Mouse (Mus musculus) lung, embryonic 15.5 days (tissue): ENCODE measurements around the gene Sema3b. TPM values are rescaled to one million over a fixed set of nuclear protein-coding genes. Genes with fewer than 3 reads are reported as not detected.

Source experiments
- ATAC-seq: fragments of 200-750 bp; cut with Nextera tagmentation; 2 replicates; pipeline ENCODE4 v1.8.0; 2017; ENCODE audit warnings: moderate number of reproducible peaks, borderline replicate concordance; ENCODE audit not compliant: low FRiP score, low TSS enrichment; ENCODE audit errors: extremely low read depth
- H3K27ac ChIP-seq: fragments of 300-500 bp; sonication (generic); 2 replicates; pipeline ENCODE4 v1.5.1; 2015; ENCODE audit warnings: moderate library complexity, mild to moderate bottlenecking, inconsistent platforms
- H3K27me3 ChIP-seq: fragments of 300-500 bp; sonication (generic); 2 replicates; pipeline ENCODE4 v1.6.1; 2015; ENCODE audit warnings: inconsistent platforms
- H3K36me3 ChIP-seq: fragments of 300-500 bp; sonication (generic); 2 replicates; pipeline ENCODE4 v1.6.1; 2015; ENCODE audit warnings: inconsistent platforms
- H3K4me1 ChIP-seq: fragments of 300-500 bp; sonication (generic); 2 replicates; pipeline ENCODE4 v1.6.1; 2015; ENCODE audit warnings: inconsistent platforms
- H3K4me2 ChIP-seq: fragments of 300-500 bp; sonication (generic); 2 replicates; pipeline ENCODE4 v1.6.1; 2015; ENCODE audit warnings: inconsistent platforms, mild to moderate bottlenecking, moderate library complexity
- H3K4me3 ChIP-seq: fragments of 300-500 bp; sonication (generic); 2 replicates; pipeline ENCODE4 v1.5.1; 2015; ENCODE audit warnings: mild to moderate bottlenecking, inconsistent platforms
- H3K9ac ChIP-seq: fragments of 300-500 bp; sonication (generic); 2 replicates; pipeline ENCODE4 v1.6.1; 2015; ENCODE audit warnings: inconsistent platforms
- H3K9me3 ChIP-seq: fragments of 300-500 bp; sonication (generic); 2 replicates; pipeline ENCODE4 v1.6.1; 2016; ENCODE audit warnings: inconsistent platforms
- WGBS: fragments of 180-500 bp; shearing (Covaris S2); methylation state at CpG from one replicate; pipeline ENCODE4 v1.1.7; 2015; 5-methylcytosine and 5-hydroxymethylcytosine counted together
- polyA plus RNA-seq: library from polyadenylated mRNA; unstranded; fragments of >200 nt; fragmentation: Nextera tagmentation; extraction: Ambion mirVana; gene quantifications from 2 replicates; pipeline ENCODE4 v1.2.1, GENCODE M21; 2015

Gene Sema3b
- 8.2 and 9.1 TPM in 2 replicates for polyA plus RNA-seq

GRCm38 (mm10) chr9:107608741-107609432, at the start of gene Sema3b:
Gene Sema3b, minus strand, starts transcription at chr9:107609229.
- no peak within 1 kb of the TSS for H3K9ac ChIP-seq
- no peak for ATAC-seq
- no peaks in the 10 kb centered on the region for H3K27me3 ChIP-seq
- H3K4me3 ChIP-seq, result no peak within 1 kb of the TSS
- peaks cover 69% of the 10 kb centered on the region for H3K4me1 ChIP-seq
- peaks cover 2% of the 10 kb centered on the region for H3K36me3 ChIP-seq
- peak within 1 kb of the TSS; percentile 72 for H3K27ac ChIP-seq
- no peaks in the 10 kb centered on the region for H3K9me3 ChIP-seq
- WGBS, result 42% methylated on average over 11 of the region's 12 CpGs
- H3K4me2 ChIP-seq, result peak within 1 kb of the TSS; percentile 12

- Histone ChIP-seq H3K27ac (no peak overlapping the region), H3K27me3 (no peaks in the 10 kb centered on the region), H3K4me2 (no peak overlapping the region), H3K9me3 (no peaks in the 10 kb centered on the region), H3K4me1 (no peaks in the 10 kb centered on the region), H3K4me3 (no peak overlapping the region), H3K9ac (no peak overlapping the region), H3K36me3 (no peaks in the 10 kb centered on the region)
- WGBS, result 79% methylated on average over 6 of the region's 6 CpGs
- ATAC-seq, result no peak
Observed at GRCm38 (mm10) chr9:107658096-107658495, 49.1 kb upstream of the Sema3b start.

GRCm38 (mm10) chr9:107657144-107657543, 48.1 kb upstream of the Sema3b start:
- Histone ChIP-seq H3K4me3 (no peak overlapping the region), H3K4me2 (no peak overlapping the region), H3K36me3 (no peaks in the 10 kb centered on the region), H3K9ac (no peak overlapping the region), H3K9me3 (no peaks in the 10 kb centered on the region), H3K27ac (no peak overlapping the region), H3K4me1 (no peaks in the 10 kb centered on the region), H3K27me3 (no peaks in the 10 kb centered on the region)
- no peak for ATAC-seq
- 81% methylated on average over 5 of the region's 5 CpGs for WGBS

- no peaks in the 10 kb centered on the region for H3K9me3 ChIP-seq
- no peaks in the 10 kb centered on the region for H3K36me3 ChIP-seq
- peaks cover 11% of the 10 kb centered on the region for H3K4me1 ChIP-seq
- WGBS, result 65% methylated on average over 4 of the region's 4 CpGs
- ATAC-seq, result no peak
- no peak overlapping the region for H3K27ac ChIP-seq
- H3K4me3 ChIP-seq, result no peak overlapping the region
- H3K4me2 ChIP-seq, result no peak overlapping the region
- H3K9ac ChIP-seq, result no peak overlapping the region
- no peaks in the 10 kb centered on the region for H3K27me3 ChIP-seq
Observed at GRCm38 (mm10) chr9:107654585-107654984, 45.6 kb upstream of the Sema3b start.

GRCm38 (mm10) chr9:107653474-107653873, 44.4 kb upstream of the Sema3b start:
- Histone ChIP-seq H3K9ac (no peak overlapping the region), H3K36me3 (no peaks in the 10 kb centered on the region), H3K4me2 (no peak overlapping the region), H3K4me1 (peaks cover 17% of the 10 kb centered on the region), H3K27me3 (no peaks in the 10 kb centered on the region), H3K4me3 (no peak overlapping the region), H3K27ac (no peak overlapping the region), H3K9me3 (no peaks in the 10 kb centered on the region)
- ATAC-seq, result no peak
- WGBS, result 70% methylated on average over 2 of the region's 2 CpGs

- Histone ChIP-seq H3K9ac (no peak overlapping the region), H3K27ac (no peak overlapping the region), H3K4me1 (peaks cover 17% of the 10 kb centered on the region), H3K4me2 (no peak overlapping the region), H3K27me3 (no peaks in the 10 kb centered on the region), H3K36me3 (no peaks in the 10 kb centered on the region), H3K9me3 (no peaks in the 10 kb centered on the region), H3K4me3 (no peak overlapping the region)
- 0 out of 2 replicates have a peak, but pooled peaks have one; percentile 16 for ATAC-seq
- WGBS, result 29% methylated on average over 12 of the region's 12 CpGs
Observed at GRCm38 (mm10) chr9:107650708-107651481, 41.9 kb upstream of the Sema3b start.

- H3K4me2 ChIP-seq, result no peak overlapping the region
- H3K9me3 ChIP-seq, result no peaks in the 10 kb centered on the region
- H3K4me3 ChIP-seq, result no peak overlapping the region
- 68% methylated on average over 7 of the region's 7 CpGs for whole genome bisulfite sequencing
- no peaks in the 10 kb centered on the region for H3K27me3 ChIP-seq
- peaks cover 20% of the 10 kb centered on the region for H3K4me1 ChIP-seq
- H3K27ac ChIP-seq, result no peak overlapping the region
- no peaks in the 10 kb centered on the region for H3K36me3 ChIP-seq
- H3K9ac ChIP-seq, result no peak overlapping the region
- ATAC-seq, result no peak
Observed at GRCm38 (mm10) chr9:107650225-107650624, 41.2 kb upstream of the Sema3b start.

GRCm38 (mm10) chr9:107648767-107649166, 39.7 kb upstream of the Sema3b start:
- no peak overlapping the region for H3K4me3 ChIP-seq
- no peak for ATAC-seq
- H3K9me3 ChIP-seq, result no peaks in the 10 kb centered on the region
- H3K27me3 ChIP-seq, result no peaks in the 10 kb centered on the region
- H3K27ac ChIP-seq, result no peak overlapping the region
- 44% methylated on average over 3 of the region's 3 CpGs for WGBS
- no peak overlapping the region for H3K4me2 ChIP-seq
- H3K9ac ChIP-seq, result no peak overlapping the region
- H3K36me3 ChIP-seq, result no peaks in the 10 kb centered on the region
- H3K4me1 ChIP-seq, result peaks cover 33% of the 10 kb centered on the region

- Histone ChIP-seq H3K27me3 (no peaks in the 10 kb centered on the region), H3K9ac (no peak overlapping the region), H3K4me2 (no peak overlapping the region), H3K27ac (no peak overlapping the region), H3K36me3 (no peaks in the 10 kb centered on the region), H3K9me3 (no peaks in the 10 kb centered on the region), H3K4me1 (peaks cover 33% of the 10 kb centered on the region), H3K4me3 (no peak overlapping the region)
- no peak for ATAC-seq
- 75% methylated on average over 6 of the region's 6 CpGs for WGBS
Observed at GRCm38 (mm10) chr9:107646975-107647374, 37.9 kb upstream of the Sema3b start.

- H3K27ac ChIP-seq, result no peak overlapping the region
- no peaks in the 10 kb centered on the region for H3K9me3 ChIP-seq
- H3K4me3 ChIP-seq, result no peak overlapping the region
- no peak overlapping the region for H3K9ac ChIP-seq
- no peaks in the 10 kb centered on the region for H3K36me3 ChIP-seq
- H3K4me1 ChIP-seq, result peaks cover 28% of the 10 kb centered on the region
- 13% methylated on average over 5 of the region's 5 CpGs for WGBS
- 0 out of 2 replicates have a peak overlapping the region, but pooled peaks have one; percentile 22 for H3K4me2 ChIP-seq
- no peaks in the 10 kb centered on the region for H3K27me3 ChIP-seq
- ATAC-seq, result peak; percentile 65; the same call in 1 of the 2 replicates
Observed at GRCm38 (mm10) chr9:107645577-107645976, 36.5 kb upstream of the Sema3b start.

- no peaks in the 10 kb centered on the region for H3K36me3 ChIP-seq
- WGBS, result 40% methylated on average over 7 of the region's 7 CpGs
- peak overlapping the region; percentile 45; the same call in 1 of the 2 replicates for H3K9ac ChIP-seq
- H3K4me2 ChIP-seq, result peak overlapping the region; percentile 69
- no peak for ATAC-seq
- H3K27me3 ChIP-seq, result no peaks in the 10 kb centered on the region
- H3K4me1 ChIP-seq, result peaks cover 24% of the 10 kb centered on the region
- H3K4me3 ChIP-seq, result peak overlapping the region; percentile 38; the same call in 1 of the 2 replicates
- H3K9me3 ChIP-seq, result no peaks in the 10 kb centered on the region
- no peak overlapping the region for H3K27ac ChIP-seq
Observed at GRCm38 (mm10) chr9:107645153-107645510, 36.1 kb upstream of the Sema3b start.
